Mouse (Mus musculus): ENCODE measurements around the gene Gcnt4.

GRCm38 (mm10) chr13:96967822-96968221 lies 43.3 kb downstream of the Gcnt4 start:
- TF ChIP-seq TAL1 (conservative IDR thresholded peaks at IDR 0.05; ENCODE audit: low read depth, low read length) (no peak), CTCF (IDR thresholded peaks at IDR 0.05; ENCODE audit: low read depth, low read length) (no peak), GATA1 (IDR thresholded peaks at IDR 0.05; ENCODE audit: borderline replicate concordance, low read length) (no peak), POLR2AphosphoS5 (IDR thresholded peaks at IDR 0.05; ENCODE audit: insufficient replicate concordance, low read depth, low read length) (no peak), GATA2 (IDR thresholded peaks at IDR 0.05; ENCODE audit: borderline replicate concordance, low read depth, low read length) (no peak)

All from G1E (cell line).